Mouse (Mus musculus) c-Kit-negative CD71-positive TER-119-positive erythroid progenitor cells, embryonic 14.5 days (primary cell): Measurements from ENCODE around the gene Klhl36.
A peak's percentile ranks its signal among the peaks of the same experiment; 100 is the strongest.

Experiments used
- DNase-seq: peaks from one replicate; pipeline ENCODE4 v3.0.0-alpha.2; 2013; ENCODE audit warnings: low read depth, low spot score

The Klhl36 gene

DNA sequence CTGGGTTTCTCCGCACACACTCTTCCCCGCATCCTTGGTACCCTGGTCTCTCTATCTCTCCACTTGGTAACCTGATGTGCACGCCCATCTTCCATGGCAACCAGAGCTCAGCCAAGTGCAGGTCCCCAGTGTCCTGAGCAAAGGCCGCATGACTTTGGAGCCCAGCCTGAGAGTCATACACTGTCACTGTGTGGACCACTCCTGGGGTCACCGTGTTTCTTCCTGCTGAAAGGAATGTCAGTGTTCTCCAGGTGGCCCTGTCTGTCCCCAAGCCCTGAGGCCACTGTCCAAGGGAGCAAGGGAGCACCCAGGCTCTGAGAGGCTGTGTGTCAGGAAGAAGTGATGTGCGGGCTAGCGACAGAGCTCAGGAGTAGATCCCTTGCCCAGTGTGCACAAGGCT is 21.2 kb downstream of the Klhl36 start:
- DNase-seq, result no peak

DNA sequence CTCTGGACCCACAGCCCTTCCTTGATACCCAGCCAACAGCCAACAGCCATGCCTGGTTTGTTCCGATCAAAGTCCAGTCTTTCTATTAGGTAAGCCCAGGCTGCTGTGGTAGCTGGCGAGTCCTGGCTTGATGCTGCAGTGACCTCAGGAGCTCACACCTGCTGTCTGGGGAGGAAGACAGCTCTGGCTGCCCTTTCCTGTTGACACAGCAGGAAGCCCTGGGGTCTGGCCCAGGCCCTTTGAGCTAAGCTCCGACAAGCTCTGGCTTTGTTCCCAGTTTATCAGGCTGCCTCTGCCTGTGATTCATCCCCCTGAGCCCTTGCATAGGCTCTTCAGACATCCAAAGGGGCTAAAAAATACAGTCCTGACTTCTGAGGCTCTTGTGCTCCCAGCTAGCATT is 23.5 kb downstream of the Klhl36 start:
- DNase-seq, result no peak

DNA sequence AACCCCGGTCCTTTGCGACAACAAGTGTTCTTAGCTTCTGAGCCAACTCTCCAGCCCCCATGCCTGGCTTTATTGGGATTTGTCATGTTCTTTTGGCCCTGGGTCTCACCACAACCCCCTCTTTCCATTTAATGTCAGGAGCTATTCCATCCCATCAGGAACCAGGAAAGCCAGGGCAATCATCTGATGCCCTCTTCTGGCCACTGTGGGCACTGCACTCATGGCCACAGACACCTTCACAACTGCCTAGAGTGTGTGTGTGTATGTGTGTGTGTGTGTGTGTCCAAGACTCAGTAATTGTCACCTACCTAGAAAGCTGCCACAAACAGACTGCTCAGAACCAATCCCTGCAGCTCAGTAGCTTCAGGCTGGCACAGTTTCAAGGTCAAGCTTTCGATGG is 25.1 kb downstream of the Klhl36 start:
- peak; percentile 33 for DNase-seq

DNA sequence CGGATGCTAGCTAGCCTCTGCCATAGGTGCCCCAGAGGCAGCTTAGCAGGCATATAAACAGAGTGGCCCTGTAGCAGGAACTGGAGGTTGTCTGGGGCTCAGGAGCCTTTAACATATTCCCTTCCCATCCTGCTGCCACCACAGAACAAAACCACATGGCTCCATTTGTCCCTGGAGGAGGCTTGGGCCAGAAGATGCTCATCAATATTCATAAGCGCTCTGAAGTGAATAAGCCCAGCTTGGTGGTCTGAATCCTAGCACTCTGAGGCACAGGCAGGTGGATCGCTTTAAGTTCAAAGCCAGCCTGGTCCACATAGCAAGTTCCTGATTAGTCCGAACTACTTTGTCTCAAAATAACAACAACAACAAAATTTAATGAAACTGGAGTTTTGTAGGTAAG is 25.9 kb downstream of the Klhl36 start:
- no peak for DNase-seq

DNA sequence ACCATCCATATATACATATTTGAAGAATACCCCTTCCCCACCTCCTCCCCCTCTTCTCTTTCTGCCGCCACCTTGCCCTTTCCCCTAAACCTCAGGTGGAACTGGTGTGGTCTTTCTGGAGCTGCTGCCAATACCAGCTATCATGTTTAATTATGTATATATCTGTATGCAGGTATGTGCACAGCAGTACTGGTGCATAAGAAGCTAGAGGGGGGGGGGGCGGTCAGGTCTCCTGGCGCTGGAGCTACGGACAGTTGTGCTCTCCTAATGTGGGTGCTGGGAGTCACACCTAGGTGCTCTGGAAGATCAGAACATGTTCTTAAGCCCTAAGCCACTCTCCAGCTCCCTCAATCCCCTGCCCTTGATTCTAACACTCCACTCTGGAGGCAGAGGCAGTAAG is 35.0 kb downstream of the Klhl36 start:
- DNase-seq, result no peak

DNA sequence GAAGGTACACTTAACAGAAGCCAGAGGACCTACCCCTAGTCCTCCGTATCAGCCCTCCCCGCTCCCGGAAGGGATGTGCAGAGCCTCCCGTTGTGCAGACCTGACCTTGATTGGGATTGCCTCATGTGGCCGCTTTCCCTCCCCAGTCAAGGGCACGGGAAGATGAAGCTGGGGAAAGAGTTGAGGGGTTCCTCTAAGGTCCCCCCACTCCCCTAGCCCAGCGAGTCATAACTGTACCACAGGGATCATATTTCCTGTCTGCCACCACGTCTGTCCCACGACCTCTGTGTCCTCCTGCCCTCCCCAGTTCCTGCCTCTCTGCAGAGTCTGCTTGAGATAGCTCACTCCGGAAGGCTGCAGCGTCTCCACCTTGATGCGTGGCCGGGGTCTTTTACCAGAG is 35.9 kb downstream of the Klhl36 start:
- no peak for DNase-seq

DNA sequence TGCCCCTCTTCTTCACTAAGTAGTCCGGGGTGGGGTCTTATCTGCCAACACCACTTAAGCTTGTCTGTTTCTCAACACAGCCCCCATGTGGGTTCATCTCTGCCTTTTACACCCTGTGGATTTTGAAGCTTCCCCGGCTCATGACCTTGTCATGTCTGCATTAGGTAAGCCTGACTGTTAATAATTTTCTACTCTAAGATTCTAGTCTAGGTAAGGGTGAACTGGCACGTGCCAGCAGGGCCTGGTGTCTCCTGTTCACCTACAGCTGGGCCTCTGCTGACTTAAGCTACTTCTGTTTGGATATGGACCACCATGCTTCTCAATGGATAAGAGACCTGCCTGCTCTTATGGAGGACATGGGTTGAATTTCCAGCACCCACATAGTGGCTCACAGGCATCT is 39.3 kb downstream of the Klhl36 start:
- DNase-seq, result no peak

DNA sequence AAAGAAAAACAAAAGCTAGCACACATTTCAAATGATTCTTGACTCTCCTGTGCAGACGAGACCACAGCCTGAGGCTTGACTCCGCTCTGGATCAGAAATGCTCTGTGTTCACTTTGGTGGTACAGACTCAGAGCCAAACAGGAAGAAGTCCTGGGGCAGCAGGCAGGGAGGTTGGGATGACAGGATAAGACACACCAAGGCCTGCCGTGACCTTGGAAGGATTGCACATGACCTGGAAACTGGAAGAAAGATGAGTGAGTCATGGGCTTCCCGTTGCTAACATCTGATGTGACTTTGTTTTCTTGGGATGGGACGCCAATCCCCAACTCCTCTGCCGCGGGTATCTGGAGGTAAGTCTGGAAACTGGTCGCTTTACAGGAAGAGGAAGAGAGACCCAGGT is 39.9 kb downstream of the Klhl36 start:
- DNase-seq, result no peak

DNA sequence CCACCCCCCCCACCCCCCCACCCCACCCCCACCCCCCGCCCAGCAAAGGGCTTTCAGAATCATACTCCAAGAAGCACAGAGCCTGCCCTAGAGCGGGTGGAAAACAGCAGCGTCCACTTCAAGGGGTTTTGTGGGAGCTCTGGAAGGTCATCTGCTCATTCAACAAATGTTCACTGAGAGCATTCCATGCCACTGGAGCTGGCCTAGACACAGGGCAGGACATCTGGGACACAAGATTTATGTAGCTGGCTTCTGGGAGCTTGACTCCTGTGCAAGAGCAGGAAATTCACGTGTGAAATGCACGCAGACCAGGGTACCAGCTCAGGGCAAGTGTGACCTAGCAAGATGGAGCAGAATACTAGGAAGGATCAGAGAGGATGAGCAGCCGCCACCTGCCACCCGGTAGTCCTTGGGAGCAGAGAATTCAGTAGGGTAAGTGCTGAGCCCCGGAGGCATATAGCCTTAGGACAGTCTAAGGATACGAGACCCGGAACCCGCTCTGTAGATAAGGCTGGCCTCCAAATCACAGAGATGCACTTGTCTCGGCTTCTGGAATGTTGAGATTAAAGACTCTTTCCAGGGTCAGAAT is 42.4 kb downstream of the Klhl36 start:
- no peak for DNase-seq

DNA sequence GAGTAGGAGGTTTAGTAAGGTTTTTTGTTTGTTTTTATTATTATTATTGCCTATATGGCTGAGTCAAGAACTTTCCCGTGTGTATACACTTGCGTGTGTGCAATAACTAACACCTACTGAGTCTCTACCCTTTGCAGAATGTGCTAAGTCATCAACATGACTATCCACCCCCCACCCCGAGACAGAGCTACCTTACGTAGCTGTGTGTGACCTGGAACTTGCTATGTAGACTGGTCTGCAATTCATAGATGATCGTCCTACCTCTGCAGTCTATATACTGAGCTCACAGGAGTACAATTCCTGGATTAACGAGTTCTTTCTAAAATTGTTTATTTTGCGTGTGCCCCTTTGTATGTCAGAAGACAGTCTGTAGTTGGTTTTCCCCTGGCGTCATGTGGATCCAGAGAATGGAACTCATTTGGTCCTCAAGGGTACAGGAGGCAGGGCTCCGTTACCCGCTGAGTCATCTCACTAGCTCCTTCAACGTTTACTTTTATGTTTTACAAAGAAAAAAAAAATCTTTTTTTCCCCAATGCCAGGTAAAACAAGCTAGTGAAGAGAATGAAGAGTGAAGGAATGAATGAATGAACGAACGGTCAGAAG is 48.0 kb downstream of the Klhl36 start, which contains the start of gene Usp10:
Usp10 (plus strand) TSS at position 417 of the 603 bp plus-strand sequence.
- DNase-seq, result peak; percentile 67

DNA sequence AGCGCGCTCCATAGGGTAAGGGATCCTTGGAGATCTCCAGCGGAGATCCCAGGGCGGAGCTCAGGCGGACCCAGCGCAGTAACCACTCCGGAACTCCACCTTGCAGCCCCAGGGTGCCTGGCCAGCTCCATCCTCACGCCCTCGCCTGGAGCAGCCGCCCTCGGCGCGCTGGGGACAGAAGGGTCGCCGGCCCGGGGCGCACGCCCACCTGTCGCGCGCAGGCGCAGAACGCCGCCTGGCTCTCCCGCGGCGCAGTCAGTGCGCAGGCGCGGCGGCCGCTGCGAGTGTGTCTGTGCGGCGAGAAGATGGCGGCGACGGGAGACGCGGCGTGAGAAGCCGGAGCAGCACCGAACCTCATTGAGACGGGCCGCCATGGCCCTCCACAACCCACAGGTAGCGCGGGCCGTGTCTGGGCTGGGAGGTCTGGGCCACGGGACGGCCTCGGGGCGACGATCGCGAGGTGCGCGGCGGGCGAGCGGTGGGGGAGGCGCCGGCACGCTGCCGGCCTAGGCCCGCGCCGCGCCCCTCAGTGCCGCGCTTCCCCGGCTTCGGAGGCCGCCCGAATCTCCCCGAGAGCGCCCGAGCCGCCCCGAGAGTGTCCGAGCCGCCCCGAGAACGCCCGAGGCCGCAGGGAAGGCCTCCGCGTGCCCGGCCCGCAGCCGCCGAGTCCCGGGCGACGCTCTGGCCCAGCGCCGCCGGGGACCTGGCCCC is 48.6 kb downstream of the Klhl36 start, which contains the start of gene Gm20388:
Gm20388 (plus strand) TSS at position 295 of the 711 bp plus-strand sequence.
- peak; percentile 84 for DNase-seq

DNA sequence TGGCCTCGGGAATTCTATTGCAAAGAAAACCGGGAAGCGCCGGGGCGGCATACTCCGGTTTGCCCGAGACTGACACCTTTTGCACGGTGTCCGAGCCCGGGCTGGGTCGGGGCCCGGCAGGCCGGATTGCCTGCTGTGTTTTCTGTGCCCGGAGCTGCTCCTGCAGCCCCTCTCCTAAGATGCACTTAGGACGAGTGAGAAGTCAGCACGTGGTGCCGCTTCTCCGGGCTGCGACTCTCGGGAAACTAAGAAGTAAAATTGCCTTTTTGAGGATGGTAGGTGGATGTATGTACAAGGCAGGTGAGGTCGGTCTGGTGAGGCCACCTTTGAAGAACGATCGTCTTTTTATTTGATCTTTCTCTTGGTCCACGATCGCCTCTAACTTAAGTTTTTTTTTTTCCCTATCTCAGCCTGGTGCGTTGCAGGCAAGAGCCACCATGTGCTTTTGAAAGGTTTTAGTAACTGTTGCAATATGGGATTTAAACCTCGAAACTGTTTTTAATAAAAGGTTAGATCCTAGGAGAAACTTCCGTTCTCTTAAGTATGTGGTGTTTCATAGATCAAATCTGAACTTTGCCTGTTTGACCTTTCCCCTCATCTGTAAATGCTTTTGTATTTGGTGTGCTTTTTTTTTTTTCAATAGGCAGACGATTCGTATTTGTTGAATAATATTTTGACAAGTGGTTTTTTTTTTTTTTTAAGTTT is 49.3 kb downstream of the Klhl36 start:
- no peak for DNase-seq

DNA sequence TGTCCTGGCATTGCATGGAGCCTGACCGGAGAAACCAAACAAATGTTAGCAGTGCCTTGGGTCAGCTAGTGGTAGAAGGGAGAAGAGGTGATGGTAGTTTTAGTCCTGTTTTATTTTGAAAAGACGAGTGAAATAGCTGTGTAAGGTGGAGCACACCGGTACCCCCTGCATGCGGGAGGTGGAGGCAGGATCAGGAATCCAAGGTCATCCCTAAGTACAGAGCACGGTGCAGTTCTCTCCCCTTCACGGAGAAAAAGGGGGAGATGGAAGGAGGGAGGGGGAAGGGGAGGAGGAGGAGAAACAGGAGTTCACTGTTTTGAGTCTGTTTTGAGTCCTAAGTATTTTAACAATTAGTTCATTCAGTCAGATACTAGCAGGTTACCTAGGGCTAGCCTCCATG is 50.6 kb downstream of the Klhl36 start:
- no peak for DNase-seq

DNA sequence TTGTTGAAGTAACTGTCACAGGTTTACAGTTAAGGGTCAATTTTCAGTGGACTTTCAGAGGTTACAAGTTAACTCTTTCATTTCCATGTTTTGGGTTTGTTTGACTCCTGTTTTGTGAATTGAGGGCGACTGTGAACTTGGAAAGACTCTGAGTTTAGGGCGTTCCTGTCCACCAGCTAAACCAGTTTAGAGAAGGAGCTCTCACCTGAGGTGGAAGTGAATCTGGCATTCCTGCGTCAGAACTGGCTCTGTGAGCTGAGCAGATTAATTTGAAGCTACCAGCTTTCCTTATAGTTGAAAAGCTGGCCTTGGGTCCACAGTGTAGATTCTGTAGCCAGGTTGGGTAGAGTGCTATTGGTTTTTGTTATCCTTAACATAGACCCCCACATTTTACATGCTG is 51.1 kb downstream of the Klhl36 start:
- no peak for DNase-seq

DNA sequence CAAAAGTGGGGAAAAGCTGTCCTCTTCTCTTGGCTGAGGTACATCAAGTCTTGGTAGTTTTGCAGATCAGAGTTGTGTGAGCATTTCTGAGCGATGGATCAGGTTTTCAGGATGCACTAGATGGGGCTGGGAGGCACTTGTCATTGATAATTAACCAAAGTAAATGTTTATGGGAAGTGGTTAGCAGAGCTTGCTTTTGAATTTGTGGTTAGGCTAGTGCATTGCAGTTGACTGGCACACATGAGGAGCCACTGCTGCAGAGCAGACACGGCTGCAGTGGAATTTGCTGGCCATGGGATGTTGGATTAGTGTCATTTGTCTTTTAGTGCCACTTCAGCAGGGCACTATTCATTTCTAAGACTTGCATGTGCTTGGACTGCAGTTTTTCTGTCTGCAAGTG is 52.1 kb downstream of the Klhl36 start:
- no peak for DNase-seq

DNA sequence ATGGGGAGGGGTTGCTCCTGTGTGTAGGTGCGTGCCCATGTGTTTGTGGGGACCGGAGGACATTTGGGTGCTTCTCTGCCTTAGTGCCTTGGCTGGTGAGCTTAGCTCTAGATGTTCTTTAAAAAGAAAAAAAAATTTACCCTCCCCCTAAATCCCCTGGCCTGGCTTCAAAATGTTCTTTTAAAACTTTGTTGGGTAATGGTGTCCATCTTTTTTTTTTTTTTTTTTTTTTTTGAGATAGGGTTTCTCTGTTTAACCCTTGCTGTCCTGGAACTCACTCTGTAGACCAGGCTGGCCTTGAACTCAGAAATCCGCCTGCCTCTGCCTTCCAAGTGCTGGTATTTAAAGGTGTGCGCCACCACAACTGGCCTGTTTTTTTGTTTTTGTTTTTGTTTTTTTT is 53.2 kb downstream of the Klhl36 start:
- no peak for DNase-seq

DNA sequence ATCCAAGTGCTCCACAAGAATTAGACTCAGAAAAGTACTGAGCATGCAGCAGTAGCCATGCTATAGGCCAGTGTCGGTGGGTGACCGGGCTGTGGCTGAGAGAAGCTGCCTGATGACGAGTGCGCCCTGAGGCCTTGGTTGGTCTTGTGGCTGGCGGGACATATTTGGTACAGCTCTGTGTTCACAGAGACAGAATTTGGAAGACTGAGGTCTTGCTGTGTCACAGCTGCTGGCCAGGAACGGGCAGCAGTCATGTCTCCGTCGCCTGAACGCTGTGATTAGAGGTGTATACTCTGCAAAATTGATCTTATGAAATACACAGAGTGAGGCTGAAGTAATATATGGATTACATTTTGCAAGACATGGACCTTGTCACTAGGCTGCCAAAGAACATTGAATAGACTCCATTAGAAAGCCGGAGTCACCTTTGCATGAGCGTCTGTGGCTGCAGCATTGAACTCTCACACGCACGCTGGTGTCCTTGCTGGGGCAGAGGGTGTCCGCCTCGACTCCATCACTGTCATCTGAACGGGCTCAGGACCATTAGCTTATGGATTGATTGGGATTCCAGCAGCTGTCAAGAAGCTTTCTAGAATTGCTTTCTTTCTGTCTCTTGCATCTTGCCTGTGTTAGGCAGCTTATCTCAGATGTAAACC is 54.3 kb downstream of the Klhl36 start:
- DNase-seq, result no peak

DNA sequence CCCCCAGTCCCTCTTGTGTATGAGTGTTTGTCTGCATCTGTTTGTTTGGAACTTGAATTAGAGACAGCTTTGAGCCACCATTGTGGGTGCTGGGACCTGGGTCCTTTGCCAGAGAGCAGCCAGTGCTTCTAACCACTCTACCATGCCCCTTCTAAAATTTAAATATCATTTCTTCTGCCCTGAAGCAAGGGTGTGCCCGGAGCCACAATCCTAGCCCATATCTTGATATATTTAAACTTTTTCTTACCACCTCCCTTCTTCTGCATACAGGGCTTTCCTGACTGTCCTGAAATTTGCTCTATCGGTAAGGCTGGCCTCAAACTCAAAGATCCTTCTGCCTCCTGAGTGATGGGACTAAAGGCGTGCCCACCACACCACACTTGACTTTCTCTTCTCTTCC is 55.3 kb downstream of the Klhl36 start:
- no peak for DNase-seq

DNA sequence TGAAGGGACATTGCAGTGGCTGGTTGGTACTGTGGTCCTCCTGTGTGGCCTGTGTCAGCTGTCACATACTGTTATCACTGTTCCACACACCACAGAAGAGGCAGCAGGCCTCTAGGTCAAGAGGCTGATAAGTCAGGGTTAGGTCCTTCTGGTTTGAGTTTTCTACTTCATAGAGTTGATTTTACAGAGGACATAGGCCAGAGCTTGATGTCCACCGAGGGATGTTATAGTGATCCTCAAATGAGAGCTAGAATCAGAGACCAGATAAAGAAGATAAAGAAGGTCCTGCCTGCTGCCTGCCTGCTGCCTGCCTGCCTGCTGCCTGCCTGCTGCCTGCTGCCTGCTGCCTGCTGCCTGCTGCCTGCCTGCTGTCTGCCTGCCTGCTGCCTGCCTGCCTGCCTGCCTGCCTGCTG is 56.1 kb downstream of the Klhl36 start:
- peak; percentile 70 for DNase-seq

DNA sequence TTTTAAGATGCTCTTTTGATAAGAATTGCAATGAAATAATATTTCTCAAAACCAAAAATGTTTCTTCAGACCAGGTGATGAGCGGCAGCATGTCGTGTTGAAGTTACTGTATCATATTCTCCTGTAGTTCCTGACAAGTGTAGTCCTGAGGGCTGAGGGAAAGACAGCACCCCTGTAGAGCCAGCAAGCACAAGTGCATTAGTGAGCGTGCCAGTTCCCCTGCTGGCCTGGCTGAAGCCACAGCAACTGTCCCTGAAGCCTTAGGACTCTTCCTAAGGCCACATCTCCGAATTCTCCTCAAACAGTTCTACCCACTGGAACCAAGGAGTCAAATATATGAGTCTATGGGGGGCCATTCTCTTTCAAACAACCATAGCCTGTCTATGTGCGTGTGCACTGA is 61.2 kb downstream of the Klhl36 start:
- DNase-seq, result no peak

DNA sequence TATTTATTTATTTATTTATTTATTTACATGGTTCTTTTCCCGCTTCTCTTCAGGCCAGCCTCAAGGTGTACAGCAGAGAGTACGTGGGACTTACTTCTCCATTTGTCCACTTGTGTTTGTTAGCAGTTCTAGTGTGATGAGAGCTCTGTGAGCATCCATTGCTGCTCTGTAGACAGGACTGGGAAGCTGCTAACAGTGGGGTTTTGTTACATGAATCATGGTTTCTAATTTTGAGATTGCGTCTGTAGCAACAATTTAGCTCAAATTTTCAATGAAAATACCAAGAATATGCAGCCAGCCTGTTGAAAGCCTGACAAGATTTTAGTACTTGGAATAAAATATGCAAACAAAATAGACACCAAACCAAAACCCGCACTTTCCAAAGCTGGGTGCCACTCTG is 63.4 kb downstream of the Klhl36 start:
- DNase-seq, result no peak

DNA sequence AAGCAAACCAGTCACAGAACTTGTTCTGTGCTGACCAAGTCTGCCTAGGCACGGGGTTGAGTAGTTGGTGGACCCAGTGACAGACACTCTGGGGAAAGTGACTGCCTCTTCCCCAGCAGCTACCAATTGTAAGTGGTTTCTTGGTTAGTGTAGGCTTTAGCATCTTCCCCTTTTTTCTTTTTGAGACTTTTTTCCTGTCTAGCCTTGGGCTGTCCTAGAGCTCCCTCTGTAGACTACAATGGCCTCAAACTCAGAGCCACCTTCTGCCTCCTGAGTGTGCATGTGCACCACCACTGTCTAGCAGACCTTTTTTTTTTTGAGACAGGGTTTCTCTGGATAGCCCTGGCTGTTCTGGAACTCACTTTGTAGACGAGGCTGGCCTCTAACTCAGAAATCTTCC is 64.4 kb downstream of the Klhl36 start:
- DNase-seq, result no peak
